Mouse (Mus musculus): ENCODE results near the gene Palld. TPM values are rescaled to one million over a fixed set of nuclear protein-coding genes. Genes with fewer than 3 reads are reported as not detected.

The Palld gene
- polyA plus RNA-seq, 1 experiment from 2014 or later, result 83.1 TPM

DNA sequence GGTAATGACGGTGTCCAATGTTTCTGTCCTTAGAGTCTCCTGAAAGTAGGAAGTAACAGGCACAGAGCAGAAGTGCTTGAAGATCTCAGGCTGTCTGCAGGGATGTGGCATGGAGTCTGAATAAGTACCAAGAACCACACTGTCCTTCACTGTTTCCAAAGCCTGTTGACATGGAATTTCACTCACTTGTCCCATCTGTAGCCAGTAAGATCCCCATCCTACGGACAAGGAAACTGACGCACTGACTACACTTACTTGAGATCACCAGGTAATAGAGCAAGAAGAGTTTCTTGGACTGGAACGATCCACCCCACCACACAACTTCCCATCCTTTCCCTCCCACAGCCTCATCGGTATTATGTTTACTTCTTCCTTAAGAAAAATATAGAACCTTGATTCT, 128.3 kb downstream of the Palld start:
- Histone ChIP-seq H3K4me2 (ENCODE audit: low read depth, low read length) (no peak overlapping the region), H3K9ac (ENCODE audit: low read length) (no peak overlapping the region), H3K27me3 (ENCODE audit: control insufficient read depth, insufficient read depth, low read length) (no peaks in the 10 kb centered on the region), H3K4me3 (replicated peaks; ENCODE audit: low read length) (no peak overlapping the region), H3K27ac (ENCODE audit: low read length) (no peak overlapping the region), H3K9me3 (replicated peaks; ENCODE audit: control insufficient read depth, low read length) (no peaks in the 10 kb centered on the region), H3K36me3 (ENCODE audit: control insufficient read depth, insufficient read depth, low read length) (no peaks in the 10 kb centered on the region), H3K4me1 (ENCODE audit: control insufficient read depth, insufficient read depth, low read length) (no peaks in the 10 kb centered on the region)
- 87% methylated on average over 5 of the region's 5 CpGs for WGBS
- no peak for ATAC-seq (ENCODE audit: insufficient read depth, low FRiP score)

- Histone ChIP-seq H3K4me1 (ENCODE audit: control insufficient read depth, insufficient read depth, low read length) (no peaks in the 10 kb centered on the region), H3K27ac (ENCODE audit: low read length) (no peak overlapping the region), H3K36me3 (ENCODE audit: control insufficient read depth, insufficient read depth, low read length) (no peaks in the 10 kb centered on the region), H3K9ac (ENCODE audit: low read length) (no peak overlapping the region), H3K4me2 (ENCODE audit: low read depth, low read length) (no peak overlapping the region), H3K9me3 (replicated peaks; ENCODE audit: control insufficient read depth, low read length) (no peaks in the 10 kb centered on the region), H3K4me3 (replicated peaks; ENCODE audit: low read length) (no peak overlapping the region), H3K27me3 (ENCODE audit: control insufficient read depth, insufficient read depth, low read length) (no peaks in the 10 kb centered on the region)
- ATAC-seq (ENCODE audit: insufficient read depth, low FRiP score), result no peak
- WGBS, result 54% methylated on average over 4 of the region's 4 CpGs
Measured at GRCm38 (mm10) chr8:61773595-61774088, 128.8 kb downstream of the Palld start.

DNA sequence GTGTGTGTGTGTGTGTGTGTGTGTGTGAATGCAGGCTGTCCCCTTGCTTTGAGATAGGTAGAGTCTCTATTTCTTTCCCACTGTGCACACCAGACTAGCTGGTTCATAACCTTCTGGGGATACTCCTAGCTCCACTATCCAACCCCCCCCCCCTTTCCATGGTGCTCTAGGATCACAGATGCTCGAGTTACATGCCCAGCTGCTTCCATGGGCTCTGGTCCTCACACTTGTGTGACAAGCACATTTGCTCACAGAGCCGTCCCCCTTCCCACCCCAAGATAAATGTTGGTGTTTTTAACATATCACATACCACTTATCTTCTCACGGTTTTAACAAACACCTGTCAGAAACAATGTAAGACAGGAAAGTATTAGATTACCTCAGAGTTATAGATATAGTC, 131.2 kb downstream of the Palld start:
- Histone ChIP-seq H3K4me3 (replicated peaks; ENCODE audit: low read length) (no peak overlapping the region), H3K9ac (ENCODE audit: low read length) (no peak overlapping the region), H3K36me3 (ENCODE audit: control insufficient read depth, insufficient read depth, low read length) (no peaks in the 10 kb centered on the region), H3K27me3 (ENCODE audit: control insufficient read depth, insufficient read depth, low read length) (no peaks in the 10 kb centered on the region), H3K4me1 (ENCODE audit: control insufficient read depth, insufficient read depth, low read length) (no peaks in the 10 kb centered on the region), H3K4me2 (ENCODE audit: low read depth, low read length) (no peak overlapping the region), H3K9me3 (replicated peaks; ENCODE audit: control insufficient read depth, low read length) (no peaks in the 10 kb centered on the region), H3K27ac (ENCODE audit: low read length) (no peak overlapping the region)
- ATAC-seq (ENCODE audit: insufficient read depth, low FRiP score), result no peak
- WGBS, result 49% methylated on average over 3 of the region's 3 CpGs

- Histone ChIP-seq H3K9ac (ENCODE audit: low read length) (no peak overlapping the region), H3K36me3 (ENCODE audit: control insufficient read depth, insufficient read depth, low read length) (no peaks in the 10 kb centered on the region), H3K4me3 (replicated peaks; ENCODE audit: low read length) (no peak overlapping the region), H3K9me3 (replicated peaks; ENCODE audit: control insufficient read depth, low read length) (no peaks in the 10 kb centered on the region), H3K4me1 (ENCODE audit: control insufficient read depth, insufficient read depth, low read length) (no peaks in the 10 kb centered on the region), H3K27ac (ENCODE audit: low read length) (no peak overlapping the region), H3K4me2 (ENCODE audit: low read depth, low read length) (no peak overlapping the region), H3K27me3 (ENCODE audit: control insufficient read depth, insufficient read depth, low read length) (no peaks in the 10 kb centered on the region)
- 52% methylated on average over 5 of the region's 5 CpGs for WGBS
- no peak for ATAC-seq (ENCODE audit: insufficient read depth, low FRiP score)
Measured at GRCm38 (mm10) chr8:61769340-61769879, 133.1 kb downstream of the Palld start.

- H3K9ac ChIP-seq (ENCODE audit: low read length), result peak overlapping the region; percentile 80
- no peaks in the 10 kb centered on the region for H3K27me3 ChIP-seq (ENCODE audit: control insufficient read depth, insufficient read depth, low read length)
- peak overlapping the region; percentile 77; the same call in 1 of the 2 replicates for H3K27ac ChIP-seq (ENCODE audit: low read length)
- peak overlapping the region; percentile 65 for H3K4me3 ChIP-seq (replicated peaks; ENCODE audit: low read length)
- peak overlapping the region; percentile 83 for H3K4me2 ChIP-seq (ENCODE audit: low read depth, low read length)
- 15% methylated on average over 8 of the region's 8 CpGs for WGBS
- H3K4me1 ChIP-seq (ENCODE audit: control insufficient read depth, insufficient read depth, low read length), result peaks cover 7% of the 10 kb centered on the region; the same call in 1 of the 2 replicates
- no peaks in the 10 kb centered on the region for H3K9me3 ChIP-seq (replicated peaks; ENCODE audit: control insufficient read depth, low read length)
- no peaks in the 10 kb centered on the region for H3K36me3 ChIP-seq (ENCODE audit: control insufficient read depth, insufficient read depth, low read length)
- ATAC-seq (ENCODE audit: insufficient read depth, low FRiP score), result no peak
Measured at GRCm38 (mm10) chr8:61760190-61760578, 142.3 kb downstream of the Palld start.

- H3K36me3 ChIP-seq (ENCODE audit: control insufficient read depth, insufficient read depth, low read length), result no peaks in the 10 kb centered on the region
- peak; percentile 63; the same call in 1 of the 2 replicates for ATAC-seq (ENCODE audit: insufficient read depth, low FRiP score)
- H3K9ac ChIP-seq (ENCODE audit: low read length), result peak overlapping the region; percentile 80
- WGBS, result under 1% methylated on average over 44 of the region's 44 CpGs
- H3K27ac ChIP-seq (ENCODE audit: low read length), result peak overlapping the region; percentile 77
- no peaks in the 10 kb centered on the region for H3K9me3 ChIP-seq (replicated peaks; ENCODE audit: control insufficient read depth, low read length)
- peak overlapping the region; percentile 65 for H3K4me3 ChIP-seq (replicated peaks; ENCODE audit: low read length)
- H3K4me1 ChIP-seq (ENCODE audit: control insufficient read depth, insufficient read depth, low read length), result peaks cover 7% of the 10 kb centered on the region; the same call in 1 of the 2 replicates
- peak overlapping the region; percentile 83 for H3K4me2 ChIP-seq (ENCODE audit: low read depth, low read length)
- H3K27me3 ChIP-seq (ENCODE audit: control insufficient read depth, insufficient read depth, low read length), result no peaks in the 10 kb centered on the region
Measured at GRCm38 (mm10) chr8:61759327-61760189, 142.9 kb downstream of the Palld start.

DNA sequence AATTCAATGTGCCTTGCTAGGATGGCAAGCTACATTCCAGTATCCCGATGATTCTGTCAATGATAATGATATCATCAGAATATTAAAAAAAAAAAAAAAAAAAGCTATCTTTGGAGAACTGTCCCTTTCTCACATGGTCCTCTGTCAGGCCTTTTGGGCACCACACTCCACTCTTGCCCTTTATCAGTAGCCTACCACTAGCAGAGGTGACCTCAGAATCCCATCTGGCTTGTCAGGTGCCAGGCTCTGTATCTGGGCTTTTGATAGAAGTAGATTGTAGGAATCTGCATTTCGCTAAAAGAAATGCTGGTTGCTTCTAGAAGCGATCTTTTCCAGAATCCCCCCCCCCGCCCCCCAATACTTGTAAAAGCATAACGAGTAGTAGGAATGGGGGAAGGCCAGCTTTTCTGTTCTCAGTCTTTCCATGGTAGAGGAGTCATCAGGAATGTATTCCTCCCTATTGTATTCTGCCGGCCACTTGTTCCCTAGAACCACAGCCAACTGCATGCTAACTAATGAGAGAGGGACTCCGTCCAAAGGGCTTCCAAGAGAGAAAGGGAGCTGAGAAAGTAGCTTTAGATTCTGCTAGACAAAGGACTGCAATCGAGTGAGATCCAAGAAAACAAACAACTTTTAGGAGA, 143.7 kb downstream of the Palld start:
- H3K27ac ChIP-seq (ENCODE audit: low read length), result peak overlapping the region; percentile 64
- ATAC-seq (ENCODE audit: insufficient read depth, low FRiP score), result no peak
- H3K36me3 ChIP-seq (ENCODE audit: control insufficient read depth, insufficient read depth, low read length), result no peaks in the 10 kb centered on the region
- H3K4me2 ChIP-seq (ENCODE audit: low read depth, low read length), result peak overlapping the region; percentile 83
- H3K9ac ChIP-seq (ENCODE audit: low read length), result peak overlapping the region; percentile 80
- H3K9me3 ChIP-seq (replicated peaks; ENCODE audit: control insufficient read depth, low read length), result no peaks in the 10 kb centered on the region
- H3K27me3 ChIP-seq (ENCODE audit: control insufficient read depth, insufficient read depth, low read length), result no peaks in the 10 kb centered on the region
- peaks cover 7% of the 10 kb centered on the region; the same call in 1 of the 2 replicates for H3K4me1 ChIP-seq (ENCODE audit: control insufficient read depth, insufficient read depth, low read length)
- peak overlapping the region; percentile 65 for H3K4me3 ChIP-seq (replicated peaks; ENCODE audit: low read length)
- WGBS, result 28% methylated on average over 8 of the region's 8 CpGs

- Histone ChIP-seq H3K4me2 (ENCODE audit: low read depth, low read length) (peak overlapping the region; percentile 43), H3K27me3 (ENCODE audit: control insufficient read depth, insufficient read depth, low read length) (no peaks in the 10 kb centered on the region), H3K4me3 (replicated peaks; ENCODE audit: low read length) (peak overlapping the region; percentile 24), H3K27ac (ENCODE audit: low read length) (peak overlapping the region; percentile 7), H3K4me1 (ENCODE audit: control insufficient read depth, insufficient read depth, low read length) (peaks cover 7% of the 10 kb centered on the region; the same call in 1 of the 2 replicates), H3K9me3 (replicated peaks; ENCODE audit: control insufficient read depth, low read length) (no peaks in the 10 kb centered on the region), H3K36me3 (ENCODE audit: control insufficient read depth, insufficient read depth, low read length) (no peaks in the 10 kb centered on the region), H3K9ac (ENCODE audit: low read length) (0 out of 2 replicates have a peak overlapping the region, but pooled peaks have one; percentile 20)
- 35% methylated on average over 18 of the region's 18 CpGs for WGBS
- ATAC-seq (ENCODE audit: insufficient read depth, low FRiP score), result peak; percentile 15; the same call in 1 of the 2 replicates
Measured at GRCm38 (mm10) chr8:61756971-61757965, 145.2 kb downstream of the Palld start.

All from stomach, embryonic 16.5 days (tissue).